Mouse (Mus musculus) intestine, embryonic 15.5 days (tissue): ENCODE results near the gene Zdhhc19. TPM values are rescaled to one million over a fixed set of nuclear protein-coding genes. Genes with fewer than 3 reads are reported as not detected.

Source experiments
- ATAC-seq: fragments of 200-750 bp; cut with Nextera tagmentation; 2 replicates; pipeline ENCODE4 v1.8.0; 2017; ENCODE audit warnings: moderate TSS enrichment, moderate library complexity
- H3K27ac ChIP-seq: fragments of 300-500 bp; sonication (generic); 2 replicates; pipeline ENCODE4 v1.5.1; 2015; ENCODE audit warnings: mild to moderate bottlenecking, inconsistent platforms
- H3K27me3 ChIP-seq: fragments of 300-500 bp; sonication (generic); replicated peaks from 2 replicates; pipeline ENCODE4 v1.6.1; 2015; ENCODE audit warnings: inconsistent platforms
- H3K36me3 ChIP-seq: fragments of 300-500 bp; sonication (generic); 2 replicates; pipeline ENCODE4 v1.6.1; 2015; ENCODE audit warnings: inconsistent platforms
- H3K4me1 ChIP-seq: fragments of 300-500 bp; sonication (generic); replicated peaks from 2 replicates; pipeline ENCODE4 v1.6.1; 2015; ENCODE audit warnings: inconsistent platforms
- H3K4me2 ChIP-seq: fragments of 300-500 bp; sonication (generic); replicated peaks from 2 replicates; pipeline ENCODE4 v1.6.1; 2015; ENCODE audit warnings: mild to moderate bottlenecking, inconsistent platforms
- H3K4me3 ChIP-seq: fragments of 300-500 bp; sonication (generic); replicated peaks from 2 replicates; pipeline ENCODE4 v1.5.1; 2015; ENCODE audit warnings: inconsistent platforms
- H3K9ac ChIP-seq: fragments of 300-500 bp; sonication (generic); 2 replicates; pipeline ENCODE4 v1.6.1; 2015; ENCODE audit warnings: inconsistent platforms
- H3K9me3 ChIP-seq: fragments of 300-500 bp; sonication (generic); 2 replicates; pipeline ENCODE4 v1.6.1; 2016; ENCODE audit warnings: inconsistent platforms
- WGBS: fragments of 180-500 bp; shearing (Covaris S2); methylation state at CpG from one replicate; pipeline ENCODE4 v1.1.7; 2015; 5-methylcytosine and 5-hydroxymethylcytosine counted together
- polyA plus RNA-seq: library from polyadenylated mRNA; unstranded; fragments of >200 nt; fragmentation: Nextera tagmentation; extraction: Ambion mirVana; gene quantifications from 2 replicates; pipeline ENCODE4 v1.2.1, GENCODE M21; 2015

Zdhhc19 gene
- polyA plus RNA-seq, 1 experiment from 2014 or later, result 1.1 TPM

DNA sequence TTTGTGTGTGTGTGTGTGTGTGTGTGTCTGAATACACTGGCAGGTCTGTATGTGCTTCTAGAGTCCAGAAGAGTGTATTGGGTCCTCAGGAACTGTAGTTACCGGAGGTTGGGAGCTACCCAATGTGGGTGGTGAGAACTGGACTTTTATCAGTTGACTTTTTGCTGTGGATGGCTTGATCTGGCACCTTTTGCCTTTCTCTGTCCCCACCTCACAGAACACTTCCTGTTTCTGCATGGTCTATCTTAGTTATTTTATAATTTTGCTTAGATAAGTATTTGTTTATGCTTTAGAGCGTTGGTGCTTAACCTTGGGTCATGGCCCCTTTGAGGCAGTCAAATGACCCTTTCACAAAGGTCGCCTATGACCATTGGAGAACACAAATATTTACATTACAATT lies 47.4 kb downstream of the Zdhhc19 start:
- no peak overlapping the region for H3K9ac ChIP-seq
- no peaks in the 10 kb centered on the region for H3K27me3 ChIP-seq
- no peaks in the 10 kb centered on the region for H3K9me3 ChIP-seq
- no peak overlapping the region for H3K27ac ChIP-seq
- no peak for ATAC-seq
- H3K4me3 ChIP-seq, result no peak overlapping the region
- H3K4me1 ChIP-seq, result peaks cover 2% of the 10 kb centered on the region; the same call in 1 of the 2 replicates
- no peaks in the 10 kb centered on the region for H3K36me3 ChIP-seq
- WGBS, result 74% methylated on average over 3 of the region's 3 CpGs
- H3K4me2 ChIP-seq, result no peak overlapping the region

DNA sequence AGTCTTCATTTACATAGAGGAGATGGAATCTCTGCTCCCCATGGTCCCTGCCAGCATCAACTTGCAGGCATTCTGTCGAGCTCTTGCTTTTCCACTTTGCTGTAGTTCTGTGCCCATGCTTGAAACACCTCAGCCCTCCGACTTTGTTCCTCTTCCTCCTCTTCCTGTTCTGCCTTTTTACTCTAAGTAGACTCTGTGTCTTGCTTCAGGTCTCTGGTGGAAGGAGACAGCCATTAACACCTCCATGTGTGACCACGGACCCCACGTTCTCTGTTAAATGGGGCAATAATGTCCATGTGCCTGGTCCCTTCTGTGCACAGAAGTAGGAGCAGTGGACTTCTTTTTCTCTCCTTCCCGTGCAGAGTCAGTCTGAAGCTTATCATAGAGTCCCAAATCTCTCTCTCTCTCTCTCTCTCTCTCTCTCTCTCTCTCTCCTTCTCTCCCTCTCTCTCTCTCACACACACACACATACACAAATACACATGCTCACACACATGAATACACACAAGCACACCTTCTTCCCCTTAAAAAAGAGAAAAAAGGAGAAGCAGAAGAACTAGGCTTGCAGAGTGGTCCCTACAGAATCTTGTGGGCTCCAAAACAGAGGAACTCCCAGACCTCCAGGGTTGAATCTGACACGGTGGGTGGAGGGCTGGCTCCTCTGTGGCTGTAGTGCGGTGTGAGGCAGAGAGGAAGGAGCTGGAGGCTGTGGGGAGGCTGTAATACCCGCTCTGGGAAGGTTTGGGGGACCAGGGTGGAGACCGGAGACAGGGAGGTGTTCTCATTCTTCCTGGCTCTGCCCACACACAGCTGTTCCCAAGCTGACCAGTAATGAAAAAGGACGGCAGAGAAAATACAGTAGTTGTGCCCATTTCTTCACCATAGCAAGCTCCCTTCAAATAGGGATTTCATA lies 51.3 kb downstream of the Zdhhc19 start:
- Histone ChIP-seq H3K36me3 (no peaks in the 10 kb centered on the region), H3K27me3 (no peaks in the 10 kb centered on the region), H3K9me3 (no peaks in the 10 kb centered on the region), H3K4me3 (no peak overlapping the region), H3K4me2 (no peak overlapping the region), H3K9ac (no peak overlapping the region), H3K27ac (no peak overlapping the region), H3K4me1 (peaks cover 3% of the 10 kb centered on the region; the same call in 1 of the 2 replicates)
- WGBS, result 60% methylated on average over 10 of the region's 10 CpGs
- no peak for ATAC-seq

DNA sequence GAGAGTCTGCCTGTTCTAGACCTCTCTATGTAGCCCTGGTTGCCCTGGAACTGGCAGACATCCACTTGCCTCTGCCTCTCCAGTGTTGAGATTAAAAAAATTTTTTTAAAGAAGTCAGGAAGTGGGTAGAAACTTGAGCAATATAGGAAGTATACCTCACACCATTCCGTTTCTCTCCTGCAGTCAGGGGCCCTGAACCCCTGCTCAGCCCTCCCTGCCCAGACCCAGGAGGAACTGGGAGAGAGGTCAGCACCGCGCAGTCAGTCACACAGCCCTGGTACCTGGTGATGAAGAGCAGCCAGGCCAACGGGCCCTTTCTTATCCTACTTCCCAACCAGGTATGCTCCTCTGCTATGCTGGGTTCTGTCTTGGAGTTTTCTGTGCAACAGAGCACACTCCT lies 54.0 kb downstream of the Zdhhc19 start:
- no peak overlapping the region for H3K4me2 ChIP-seq
- no peaks in the 10 kb centered on the region for H3K27me3 ChIP-seq
- ATAC-seq, result no peak
- H3K9me3 ChIP-seq, result no peaks in the 10 kb centered on the region
- WGBS, result 77% methylated on average over 4 of the region's 4 CpGs
- no peak overlapping the region for H3K4me3 ChIP-seq
- no peak overlapping the region for H3K27ac ChIP-seq
- H3K4me1 ChIP-seq, result peaks cover 3% of the 10 kb centered on the region; the same call in 1 of the 2 replicates
- no peaks in the 10 kb centered on the region for H3K36me3 ChIP-seq
- no peak overlapping the region for H3K9ac ChIP-seq

DNA sequence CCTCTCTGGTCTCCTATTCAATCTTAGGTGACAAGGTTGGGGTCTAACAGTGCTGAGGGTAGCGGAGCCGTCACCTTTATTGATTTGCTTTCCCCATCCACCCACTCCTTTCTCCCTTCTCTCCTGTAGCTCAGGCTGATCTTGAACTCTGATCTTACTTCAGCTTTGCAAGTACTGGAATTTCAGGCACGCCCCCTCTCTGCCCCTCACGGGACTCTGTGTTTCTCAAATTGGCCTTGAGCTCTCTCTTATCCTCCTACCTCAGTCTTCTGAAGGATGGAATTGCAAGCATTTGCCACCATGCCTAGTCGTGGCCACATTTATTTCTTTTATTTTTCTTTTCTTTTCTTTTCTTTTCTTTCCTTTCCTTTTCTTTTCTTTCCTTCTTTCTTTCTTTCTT lies 54.4 kb downstream of the Zdhhc19 start:
- 83% methylated on average over 5 of the region's 5 CpGs for WGBS
- H3K27me3 ChIP-seq, result no peaks in the 10 kb centered on the region
- peaks cover 3% of the 10 kb centered on the region; the same call in 1 of the 2 replicates for H3K4me1 ChIP-seq
- no peak overlapping the region for H3K9ac ChIP-seq
- no peak overlapping the region for H3K4me2 ChIP-seq
- no peak for ATAC-seq
- H3K4me3 ChIP-seq, result no peak overlapping the region
- H3K36me3 ChIP-seq, result no peaks in the 10 kb centered on the region
- no peaks in the 10 kb centered on the region for H3K9me3 ChIP-seq
- H3K27ac ChIP-seq, result no peak overlapping the region

DNA sequence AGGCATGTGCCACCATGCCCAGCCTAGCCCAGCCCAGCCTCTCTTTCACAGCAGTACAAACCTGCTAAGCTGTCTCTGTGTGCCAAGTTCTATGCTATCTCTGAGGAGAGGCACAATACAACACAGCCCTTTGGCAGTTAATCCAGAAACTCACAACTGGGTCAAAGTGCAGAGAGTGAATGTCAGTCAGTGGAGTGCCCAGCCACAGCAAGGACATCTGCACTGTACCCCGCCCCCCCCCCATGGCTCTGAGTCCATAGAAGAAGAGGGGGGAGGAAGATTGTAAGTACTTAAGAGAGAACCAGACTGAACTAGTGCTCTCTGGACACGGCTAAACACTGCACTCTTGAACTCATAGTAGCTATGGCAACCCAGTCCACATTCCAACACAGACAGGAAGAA lies 55.3 kb downstream of the Zdhhc19 start:
- Histone ChIP-seq H3K9me3 (no peaks in the 10 kb centered on the region), H3K27ac (no peak overlapping the region), H3K4me2 (no peak overlapping the region), H3K9ac (no peak overlapping the region), H3K4me1 (peaks cover 3% of the 10 kb centered on the region; the same call in 1 of the 2 replicates), H3K36me3 (no peaks in the 10 kb centered on the region), H3K27me3 (no peaks in the 10 kb centered on the region), H3K4me3 (no peak overlapping the region)
- WGBS, result 25% methylated on average over 2 of the region's 2 CpGs
- ATAC-seq, result peak; percentile 84

DNA sequence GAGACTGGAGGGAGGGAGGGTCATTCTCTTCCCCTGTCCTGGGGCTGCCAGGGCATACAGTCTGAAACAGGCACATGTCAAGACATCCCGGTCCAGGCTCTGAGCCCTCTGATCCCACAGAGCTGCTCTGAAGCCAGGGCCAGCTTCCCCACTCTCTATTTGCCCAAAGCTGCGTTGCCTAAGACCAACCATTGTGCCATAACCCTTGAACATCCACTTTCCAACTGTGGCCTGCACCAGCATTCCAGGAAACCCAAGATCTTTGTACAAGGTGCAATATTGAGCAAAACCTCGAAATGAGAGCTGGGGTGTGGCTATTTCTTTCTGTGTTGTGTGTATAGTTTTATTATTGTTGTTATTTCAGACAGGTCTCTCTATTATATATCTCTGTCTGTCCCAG lies 59.5 kb downstream of the Zdhhc19 start:
- Histone ChIP-seq H3K4me3 (no peak overlapping the region), H3K36me3 (no peaks in the 10 kb centered on the region), H3K9me3 (no peaks in the 10 kb centered on the region), H3K27me3 (no peaks in the 10 kb centered on the region), H3K4me2 (no peak overlapping the region), H3K27ac (no peak overlapping the region), H3K9ac (no peak overlapping the region), H3K4me1 (peaks cover 3% of the 10 kb centered on the region; the same call in 1 of the 2 replicates)
- no peak for ATAC-seq
- WGBS, result 73% methylated on average over 3 of the region's 3 CpGs

DNA sequence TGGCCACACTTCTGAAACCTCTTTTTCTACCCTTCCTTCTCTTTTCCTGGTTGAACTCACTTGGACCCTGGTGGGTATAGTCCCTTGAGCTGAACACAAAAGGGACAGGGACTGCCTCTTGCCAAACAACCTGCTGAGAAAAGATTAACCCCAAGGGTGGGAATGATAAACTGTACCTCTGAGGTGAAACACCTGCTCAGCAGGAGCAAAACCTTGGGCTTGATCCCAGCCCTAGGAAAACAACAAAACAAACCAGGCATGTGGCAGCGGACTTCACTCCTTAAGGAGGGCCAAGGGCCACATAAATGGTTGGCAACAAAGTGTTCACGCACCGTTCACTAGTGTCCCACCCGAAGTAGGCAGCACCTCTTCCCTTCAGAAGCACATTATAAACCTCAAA lies 63.4 kb downstream of the Zdhhc19 start:
- H3K27ac ChIP-seq, result no peak overlapping the region
- H3K4me2 ChIP-seq, result no peak overlapping the region
- no peak for ATAC-seq
- H3K27me3 ChIP-seq, result no peaks in the 10 kb centered on the region
- no peak overlapping the region for H3K4me3 ChIP-seq
- WGBS, result 61% methylated on average over 4 of the region's 4 CpGs
- no peaks in the 10 kb centered on the region for H3K4me1 ChIP-seq
- H3K9me3 ChIP-seq, result no peaks in the 10 kb centered on the region
- no peaks in the 10 kb centered on the region for H3K36me3 ChIP-seq
- no peak overlapping the region for H3K9ac ChIP-seq

DNA sequence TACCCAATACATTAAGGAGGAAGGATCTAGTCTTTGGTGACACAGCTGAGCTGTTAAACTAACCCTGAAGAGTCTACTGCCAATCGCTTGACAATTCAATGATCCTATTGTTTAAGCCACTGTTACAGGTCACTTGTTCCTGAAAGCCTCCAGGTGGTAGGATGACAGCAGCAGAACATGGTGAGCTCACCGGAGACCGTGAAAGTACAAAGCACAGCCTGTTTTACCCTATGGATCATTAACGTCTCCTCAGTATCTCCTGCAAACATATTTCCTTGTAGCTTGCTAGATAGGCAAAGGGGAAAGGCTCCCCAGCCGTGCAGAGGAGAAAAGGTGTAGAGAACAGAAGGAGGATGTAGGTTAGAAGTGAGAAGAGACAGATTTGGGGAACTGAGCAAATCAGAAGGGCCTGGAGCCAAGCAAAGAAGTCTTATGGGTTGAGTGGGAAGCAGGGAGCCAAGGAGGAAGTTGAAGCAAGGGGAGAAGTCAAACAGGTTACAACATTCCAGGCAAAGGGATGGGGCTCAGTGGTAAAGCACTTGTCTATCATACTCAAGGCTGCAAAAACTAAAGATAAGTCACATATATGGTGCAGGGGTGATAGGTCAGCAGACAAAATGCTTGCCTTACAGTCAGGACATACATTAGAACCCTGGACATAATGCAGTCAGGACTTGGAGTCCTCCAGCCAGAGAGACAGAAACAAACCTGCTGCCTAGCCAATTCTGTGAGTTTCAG lies 67.2 kb downstream of the Zdhhc19 start:
- Histone ChIP-seq H3K4me1 (no peaks in the 10 kb centered on the region), H3K9me3 (no peaks in the 10 kb centered on the region), H3K36me3 (no peaks in the 10 kb centered on the region), H3K4me3 (no peak overlapping the region), H3K27me3 (no peaks in the 10 kb centered on the region), H3K4me2 (no peak overlapping the region), H3K9ac (no peak overlapping the region), H3K27ac (peak overlapping the region; percentile 64)
- ATAC-seq, result peak; percentile 88
- 44% methylated on average over 5 of the region's 5 CpGs for WGBS

DNA sequence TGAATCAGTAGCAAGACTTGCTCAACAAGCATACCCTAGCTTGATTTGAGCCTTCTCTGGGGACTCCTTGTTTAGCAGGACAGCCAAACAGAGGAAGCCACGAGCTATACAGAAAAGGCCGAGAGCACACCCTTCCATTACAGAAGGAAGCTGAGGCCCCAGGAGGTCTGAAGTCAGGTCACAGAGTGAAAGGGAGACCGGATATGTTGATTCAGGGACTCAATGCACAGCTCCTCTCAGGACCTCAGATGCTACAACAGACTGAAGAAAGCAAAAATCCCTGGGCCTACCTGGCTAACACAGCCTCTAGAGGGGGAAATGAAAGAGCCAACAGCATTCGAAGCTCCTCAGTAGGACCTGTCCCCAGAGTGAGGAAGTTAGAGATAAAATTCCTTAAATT lies 71.2 kb downstream of the Zdhhc19 start:
- no peak overlapping the region for H3K27ac ChIP-seq
- no peaks in the 10 kb centered on the region for H3K9me3 ChIP-seq
- no peak overlapping the region for H3K9ac ChIP-seq
- H3K36me3 ChIP-seq, result no peaks in the 10 kb centered on the region
- no peak overlapping the region for H3K4me2 ChIP-seq
- no peaks in the 10 kb centered on the region for H3K4me1 ChIP-seq
- no peaks in the 10 kb centered on the region for H3K27me3 ChIP-seq
- H3K4me3 ChIP-seq, result no peak overlapping the region
- ATAC-seq, result no peak
- 69% methylated on average over 4 of the region's 4 CpGs for WGBS

DNA sequence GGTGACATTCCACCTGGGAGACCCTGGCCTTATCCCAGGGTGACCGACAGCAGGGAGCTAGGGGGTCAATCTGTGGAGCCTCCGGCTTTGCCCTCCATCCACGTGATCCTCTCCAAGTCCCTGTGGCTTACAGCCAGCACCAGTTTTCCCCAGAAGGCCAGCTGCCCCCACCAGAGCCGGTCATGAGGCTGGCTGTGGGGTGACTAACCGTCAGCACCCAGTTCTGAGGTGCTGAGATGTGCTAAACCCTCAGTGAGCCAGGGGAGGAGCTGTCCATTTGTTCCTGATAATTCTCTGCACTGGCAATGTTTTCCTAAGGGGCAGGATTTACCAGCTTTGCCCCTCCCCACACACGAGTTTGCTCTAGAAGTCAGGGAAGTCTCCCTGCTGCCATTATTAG lies 72.3 kb downstream of the Zdhhc19 start:
- Histone ChIP-seq H3K9me3 (no peaks in the 10 kb centered on the region), H3K27me3 (no peaks in the 10 kb centered on the region), H3K9ac (no peak overlapping the region), H3K4me3 (no peak overlapping the region), H3K36me3 (no peaks in the 10 kb centered on the region), H3K4me2 (no peak overlapping the region), H3K27ac (no peak overlapping the region), H3K4me1 (no peaks in the 10 kb centered on the region)
- WGBS, result 60% methylated on average over 6 of the region's 6 CpGs
- ATAC-seq, result no peak

DNA sequence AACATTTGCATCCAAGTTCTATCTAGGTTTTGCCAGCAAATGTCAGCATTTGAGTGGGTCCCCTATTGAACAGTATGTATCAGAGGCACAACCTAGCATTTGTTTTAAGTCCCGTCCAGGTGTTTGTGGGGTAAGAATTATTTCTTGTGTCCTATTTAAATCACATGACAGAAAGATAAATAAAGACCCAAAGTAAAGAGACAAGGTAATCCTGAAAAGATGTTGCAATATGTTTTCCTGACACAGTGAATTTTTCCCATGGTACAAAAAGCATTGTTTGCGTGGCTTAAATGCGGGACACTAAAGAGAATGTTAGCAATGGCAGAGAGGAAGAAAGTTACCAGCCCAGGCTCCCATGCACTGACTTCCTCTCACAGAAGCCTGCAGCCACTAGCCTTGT lies 74.0 kb downstream of the Zdhhc19 start:
- Histone ChIP-seq H3K4me1 (no peaks in the 10 kb centered on the region), H3K4me2 (no peak overlapping the region), H3K36me3 (no peaks in the 10 kb centered on the region), H3K9ac (no peak overlapping the region), H3K27me3 (no peaks in the 10 kb centered on the region), H3K4me3 (no peak overlapping the region), H3K27ac (no peak overlapping the region), H3K9me3 (no peaks in the 10 kb centered on the region)
- ATAC-seq, result no peak
- 75% methylated on average over 3 of the region's 3 CpGs for WGBS

DNA sequence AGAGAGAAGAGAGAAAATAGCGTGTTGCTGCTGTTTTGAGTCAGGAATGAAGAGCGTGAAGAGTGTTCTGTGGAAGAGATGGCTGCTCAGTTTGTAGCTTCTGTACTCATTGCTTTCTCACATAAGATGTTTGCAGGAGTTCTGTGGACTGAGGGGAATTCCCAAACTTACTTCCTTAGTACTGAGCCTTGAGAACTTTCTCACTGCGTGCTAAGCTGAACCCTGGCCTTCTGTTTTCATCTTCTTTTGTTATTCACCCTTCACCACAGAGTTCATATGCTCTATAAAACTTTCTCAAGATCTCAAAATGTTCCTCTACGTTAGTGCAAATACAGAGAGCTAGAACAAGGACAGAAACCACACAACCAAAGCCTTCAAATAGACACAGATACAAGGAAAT lies 76.5 kb downstream of the Zdhhc19 start:
- H3K27ac ChIP-seq, result no peak overlapping the region

More for the DNA sequence above, 76.5 kb downstream of the Zdhhc19 start:
- no peak for ATAC-seq
- no peaks in the 10 kb centered on the region for H3K36me3 ChIP-seq
- no peak overlapping the region for H3K4me2 ChIP-seq
- no peak overlapping the region for H3K9ac ChIP-seq
- no peaks in the 10 kb centered on the region for H3K9me3 ChIP-seq
- WGBS, result 79% methylated on average over 4 of the region's 4 CpGs
- H3K4me1 ChIP-seq, result no peaks in the 10 kb centered on the region
- no peaks in the 10 kb centered on the region for H3K27me3 ChIP-seq
- H3K4me3 ChIP-seq, result no peak overlapping the region
